Mouse (Mus musculus): ENCODE results near the gene Tom1l2.

GRCm38 (mm10) chr11:60189501-60190040 is 163.1 kb downstream of the Tom1l2 start:
- TF ChIP-seq EP300 (IDR thresholded peaks at IDR 0.05; ENCODE audit: low read depth) (no peak), CTCF (IDR thresholded peaks at IDR 0.05; ENCODE audit: low read depth) (no peak)
